Mouse (Mus musculus) kidney, adult 9 months (tissue): Measurements from ENCODE around the gene Ncs1.

ENCODE experiments used
- DNase-seq: peaks from one replicate; pipeline ENCODE4 v3.0.0; 2022

Ncs1 gene

GRCm38 (mm10) chr2:31281138-31281537, 35.5 kb downstream of the Ncs1 start:
- DNase-seq, result no peak

DNA sequence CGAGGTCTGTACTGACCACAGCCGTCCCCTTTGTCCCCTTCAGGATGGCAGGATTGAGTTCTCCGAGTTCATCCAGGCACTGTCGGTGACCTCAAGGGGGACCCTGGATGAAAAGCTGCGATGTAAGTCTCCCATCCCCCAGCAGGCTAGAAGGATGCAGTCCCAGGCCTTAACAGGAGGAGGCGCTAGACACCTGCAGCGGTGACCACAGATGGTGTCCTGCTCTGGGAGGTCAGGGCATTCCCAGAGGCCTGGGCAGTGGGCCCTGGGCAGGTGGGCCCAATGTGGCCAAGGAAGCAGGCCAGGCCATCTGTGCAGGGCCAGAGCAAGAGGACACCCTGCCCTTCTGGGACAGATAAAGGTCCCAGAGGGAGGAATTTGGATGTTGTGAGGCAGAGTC, 36.6 kb downstream of the Ncs1 start:
- no peak for DNase-seq

DNA sequence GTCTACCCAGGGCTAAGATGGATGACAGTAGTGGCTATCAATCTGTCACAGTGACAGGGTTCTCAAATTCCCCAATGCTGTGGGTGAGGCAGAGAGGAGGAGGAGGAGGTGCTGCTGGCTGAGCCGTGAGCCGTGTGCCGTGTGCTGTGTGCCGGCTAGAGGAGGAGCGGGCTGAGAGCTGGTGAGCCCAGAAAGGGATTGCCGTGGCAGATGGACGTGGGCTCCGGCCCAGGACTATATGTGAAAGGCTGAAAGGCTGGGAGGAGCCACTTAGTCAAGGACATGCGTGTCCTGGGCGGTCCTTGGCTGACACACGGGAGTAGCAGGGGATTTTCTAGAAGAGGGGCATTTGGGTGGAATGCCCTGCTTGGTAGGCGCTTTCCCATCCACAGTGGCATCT, 37.3 kb downstream of the Ncs1 start:
- DNase-seq, result no peak

- no peak for DNase-seq
These were observed 38.9 kb downstream of the Ncs1 start for GRCm38 (mm10) chr2:31284531-31284930.

GRCm38 (mm10) chr2:31291421-31291820, 45.8 kb downstream of the Ncs1 start:
- DNase-seq, result peak; percentile 66

GRCm38 (mm10) chr2:31294985-31295384, 49.4 kb downstream of the Ncs1 start:
- DNase-seq, result peak; percentile 79

DNA sequence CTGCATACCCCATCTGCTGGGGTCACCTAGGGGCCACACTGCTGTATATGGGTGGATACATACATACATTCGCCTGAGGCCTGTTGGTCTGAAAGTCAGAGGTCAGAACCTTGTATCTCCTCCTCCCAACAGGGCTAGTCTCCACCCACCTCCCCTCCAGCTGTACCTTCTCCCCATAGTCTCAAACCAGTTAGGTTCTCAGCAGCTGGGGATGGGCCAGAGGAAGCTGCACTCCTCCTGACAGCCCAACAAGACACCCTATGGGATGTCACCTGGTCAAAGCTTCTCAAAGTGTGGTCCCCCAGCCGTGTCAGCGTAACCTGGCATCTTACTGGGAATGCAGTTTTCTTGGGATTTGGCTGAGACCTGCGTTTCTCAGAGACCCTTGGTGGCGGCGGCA, 50.8 kb downstream of the Ncs1 start:
- no peak for DNase-seq

DNA sequence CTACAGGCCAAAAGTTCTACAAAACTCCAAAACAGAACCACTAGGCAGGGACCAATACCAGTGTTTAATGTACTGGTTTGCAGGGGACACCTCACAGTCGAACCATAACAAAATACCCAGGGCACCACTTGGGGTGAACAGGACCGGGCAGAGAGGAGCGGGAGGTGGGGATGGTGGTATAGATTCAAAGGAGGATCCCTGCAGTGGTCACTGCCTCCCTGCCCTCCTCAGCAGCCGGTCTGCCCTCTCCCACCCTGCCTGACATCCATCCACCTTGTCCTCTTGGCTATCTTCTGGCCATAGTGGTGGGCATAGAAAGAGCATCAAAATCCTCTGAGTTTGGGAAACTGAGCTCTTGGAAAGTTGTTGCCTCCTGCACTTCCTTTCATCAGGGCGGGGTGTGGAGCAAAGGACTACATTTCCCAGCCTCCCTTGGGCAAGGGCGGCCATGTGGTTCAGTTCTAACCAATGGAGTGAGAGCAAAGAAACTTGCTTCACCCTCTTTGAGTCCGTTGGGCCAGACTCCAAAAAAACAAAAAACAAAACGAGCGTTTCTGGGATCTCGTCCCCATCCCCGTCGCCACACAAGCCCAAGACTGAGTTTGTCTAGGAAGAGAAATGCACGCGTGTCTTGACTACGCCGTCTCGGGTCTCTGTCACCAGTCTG, 52.1 kb downstream of the Ncs1 start:
- DNase-seq, result peak; percentile 63

DNA sequence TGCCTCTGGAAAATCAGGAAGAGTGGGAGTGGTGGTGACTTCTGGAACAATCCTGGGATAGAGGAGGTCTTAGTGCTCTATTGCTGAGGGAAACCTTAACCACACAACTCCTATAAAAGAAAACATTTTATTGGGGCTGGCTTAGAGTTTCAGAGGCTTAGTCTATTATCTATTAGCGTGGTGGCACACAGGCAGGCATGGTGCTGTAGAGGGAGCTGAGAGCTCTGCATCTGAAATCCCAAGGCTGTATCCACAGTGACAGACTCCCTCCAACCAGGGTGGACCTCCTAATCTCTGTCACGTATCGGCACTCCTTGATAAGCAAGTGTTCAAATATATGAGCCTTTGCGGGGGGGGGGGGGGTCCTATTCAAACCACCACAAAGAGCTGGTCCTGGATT, 53.2 kb downstream of the Ncs1 start:
- DNase-seq, result no peak

GRCm38 (mm10) chr2:31299266-31299665, 53.6 kb downstream of the Ncs1 start:
- DNase-seq, result peak; percentile 47

DNA sequence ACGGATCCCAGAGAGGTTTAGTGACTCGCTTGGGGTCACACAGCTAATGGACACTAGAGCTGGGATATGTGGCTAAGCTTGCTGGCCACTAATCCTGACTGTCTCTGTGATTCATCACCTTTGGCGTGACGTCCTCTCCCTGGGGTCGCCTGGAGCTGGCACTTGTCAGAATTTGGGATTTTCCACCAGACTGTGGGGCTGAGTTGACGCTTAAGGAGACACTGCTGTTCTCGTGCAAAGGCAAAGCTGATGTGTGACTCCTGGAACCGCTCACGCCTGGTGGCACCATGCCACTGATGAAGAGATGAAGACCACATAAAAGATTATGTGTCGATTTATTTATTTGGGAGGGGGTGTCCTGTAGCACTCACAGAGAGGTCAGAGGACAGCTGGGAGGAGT, 54.4 kb downstream of the Ncs1 start:
- no peak for DNase-seq

DNA sequence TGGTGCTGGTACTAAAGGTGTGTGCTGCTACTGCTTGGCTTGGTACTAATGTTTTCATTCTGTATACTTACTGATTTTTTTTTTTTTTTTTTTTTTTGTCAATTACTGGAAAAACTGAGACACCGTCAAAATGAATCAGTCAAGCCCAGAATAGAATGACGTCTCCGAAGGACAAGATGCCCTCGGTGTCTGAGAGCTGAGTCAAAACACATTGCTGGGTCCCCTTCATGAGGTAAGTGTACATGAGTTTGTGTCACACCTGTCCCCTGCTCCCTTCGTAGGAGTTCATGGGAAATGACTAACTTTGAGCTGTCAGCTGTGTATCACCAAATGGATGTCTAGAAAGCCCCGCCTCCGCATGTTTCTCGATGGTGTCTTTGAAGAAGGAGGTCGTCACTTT, 57.6 kb downstream of the Ncs1 start:
- no peak for DNase-seq

DNA sequence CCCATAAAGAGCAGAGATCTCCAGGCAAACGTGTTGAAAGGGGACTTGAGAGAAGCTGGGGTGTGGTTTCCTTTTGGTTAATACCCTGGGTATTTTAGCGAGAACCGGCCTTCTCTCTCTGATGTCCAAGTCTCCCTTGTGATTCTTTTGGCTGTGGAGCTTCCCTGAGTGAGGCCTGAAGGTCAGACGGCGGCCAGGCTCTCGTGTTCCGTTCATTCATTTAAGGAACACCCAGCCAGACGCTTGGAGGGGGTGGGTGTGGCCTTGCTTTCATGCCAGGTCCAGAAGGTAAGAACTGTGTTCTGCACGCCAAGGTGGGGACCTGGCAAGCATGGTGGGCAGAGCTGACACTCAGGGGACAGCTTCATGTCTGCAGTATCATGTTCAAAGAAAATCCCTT, 58.6 kb downstream of the Ncs1 start:
- DNase-seq, result no peak

DNA sequence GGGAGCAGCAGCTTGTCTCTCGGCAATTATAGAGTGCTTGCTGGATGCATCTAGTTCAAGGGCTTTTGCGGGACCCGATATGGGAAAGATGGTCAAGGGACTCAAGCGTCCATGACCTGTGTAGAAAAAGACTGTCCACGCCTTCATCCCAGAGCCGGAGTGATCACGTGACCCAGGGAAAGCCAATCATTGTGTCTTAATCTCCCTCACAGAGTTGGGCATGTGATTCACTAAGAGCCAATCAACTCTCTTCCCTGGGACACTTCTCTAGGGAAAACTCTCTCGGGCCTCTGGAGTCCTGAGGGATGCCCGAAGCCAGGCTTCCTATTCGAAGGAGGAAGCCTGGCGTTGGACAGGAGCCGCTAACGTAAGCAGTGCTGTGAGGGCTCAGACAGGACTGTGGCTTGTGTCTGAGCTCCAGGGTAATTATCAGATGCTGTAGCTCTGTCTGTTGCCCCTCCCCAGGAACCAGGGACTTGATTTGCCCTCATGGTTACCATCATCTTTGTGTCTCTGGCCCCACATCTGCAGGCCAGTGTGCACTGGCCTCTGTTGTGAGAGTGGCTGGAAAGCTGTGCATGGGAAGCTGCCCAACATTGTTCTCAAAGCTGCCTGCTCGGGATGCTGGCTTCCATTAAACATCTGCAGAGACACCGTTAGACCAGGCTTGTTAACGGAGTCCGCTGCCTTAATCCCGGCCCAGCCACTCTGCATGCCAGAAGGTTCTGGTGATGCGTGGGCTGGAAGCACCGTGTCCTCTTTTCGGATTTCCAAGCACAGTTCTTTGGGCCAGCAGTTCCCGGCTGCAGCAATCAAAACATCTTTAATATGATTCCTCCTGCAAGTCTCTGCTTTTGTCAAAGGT, 59.4 kb downstream of the Ncs1 start:
- no peak for DNase-seq

DNA sequence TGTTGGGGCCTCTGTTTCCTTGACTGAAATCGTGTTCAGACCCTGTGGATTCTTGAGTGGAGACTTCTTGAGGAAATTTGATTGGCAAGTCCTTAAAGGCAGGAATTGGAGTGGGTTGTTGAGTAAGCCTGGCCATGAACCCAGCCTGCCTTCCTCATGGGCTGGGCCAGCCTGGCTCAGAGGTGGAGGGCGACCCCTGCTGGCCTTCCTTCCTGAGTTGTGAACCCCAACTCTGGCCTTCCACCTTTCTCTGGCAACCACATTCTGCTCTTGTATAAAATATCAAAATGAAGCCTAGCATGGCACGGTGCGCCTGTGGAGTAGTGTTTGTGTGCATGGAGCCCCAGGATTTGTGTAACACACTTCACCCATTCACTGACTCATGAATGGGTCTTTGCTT, 60.1 kb downstream of the Ncs1 start:
- peak; percentile 28 for DNase-seq

DNA sequence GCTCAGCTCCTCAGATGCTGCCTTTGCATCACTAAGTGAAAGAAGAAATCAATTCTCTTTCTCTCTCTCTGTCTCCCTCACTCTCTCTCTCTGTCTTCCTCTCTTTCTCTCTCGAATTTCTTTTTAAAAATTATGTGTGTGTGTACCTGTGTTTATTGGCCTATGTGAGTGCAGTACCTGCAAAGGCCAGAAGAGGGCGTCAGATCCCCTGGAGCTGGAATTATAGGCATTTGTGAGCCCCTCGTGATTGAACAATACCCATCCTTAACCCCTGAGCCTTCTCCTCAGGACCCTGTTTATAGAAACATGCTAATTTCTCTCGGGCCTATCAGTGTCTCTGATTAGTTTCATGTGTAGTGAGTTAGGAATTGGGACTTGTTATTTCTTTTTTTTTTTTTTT, 62.6 kb downstream of the Ncs1 start:
- DNase-seq, result no peak

GRCm38 (mm10) chr2:31309549-31309948, 63.9 kb downstream of the Ncs1 start:
- no peak for DNase-seq

DNA sequence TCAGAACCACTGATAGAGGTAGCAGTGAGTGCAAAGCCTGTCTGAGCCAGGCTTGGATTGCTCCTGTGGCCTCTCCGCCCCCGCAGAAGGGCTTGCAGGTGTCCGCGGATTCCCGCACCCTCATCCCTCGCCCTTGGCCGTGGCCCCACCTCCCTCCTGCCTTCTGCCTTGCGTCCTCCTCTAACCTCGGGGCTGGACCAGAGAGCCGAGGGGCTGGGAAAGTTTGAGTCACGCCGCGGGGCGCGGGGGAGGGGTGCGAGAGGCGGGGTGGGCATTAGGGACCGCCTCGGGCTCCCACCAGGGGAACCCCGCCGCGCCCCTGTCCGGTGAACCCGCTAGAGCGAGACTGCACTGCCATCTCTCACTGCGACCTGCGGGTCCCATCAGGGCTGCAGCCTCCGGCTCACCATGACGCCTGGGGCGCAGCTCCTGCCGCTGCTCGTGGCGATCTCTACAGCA, 68.4 kb downstream of the Ncs1 start, which contains the start of gene Hmcn2:
Gene Hmcn2, plus strand, starts transcription at position 409 of the 459 bp plus-strand sequence.
- DNase-seq, result no peak

GRCm38 (mm10) chr2:31318162-31318561, 72.5 kb downstream of the Ncs1 start:
- DNase-seq, result no peak

DNA sequence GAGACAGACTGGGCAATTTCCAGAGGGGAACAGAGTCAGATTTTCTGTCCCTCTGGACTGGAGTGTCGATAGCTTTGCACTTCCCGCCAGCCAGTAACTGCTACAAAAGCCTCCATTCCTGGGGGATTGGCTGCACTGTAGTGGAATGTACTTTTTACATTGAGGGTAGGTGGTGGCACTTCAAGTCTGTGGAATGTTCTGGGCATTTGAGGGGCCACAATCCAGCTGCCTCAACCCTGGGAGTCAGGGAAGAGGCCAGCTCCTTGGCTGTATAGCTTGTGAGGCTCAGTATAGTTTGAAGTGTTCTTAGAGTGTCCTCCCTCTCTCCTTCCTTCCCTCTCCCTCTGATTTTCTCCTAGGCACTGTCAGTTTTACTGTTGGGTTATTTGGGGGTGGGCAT, 73.6 kb downstream of the Ncs1 start:
- DNase-seq, result no peak

DNA sequence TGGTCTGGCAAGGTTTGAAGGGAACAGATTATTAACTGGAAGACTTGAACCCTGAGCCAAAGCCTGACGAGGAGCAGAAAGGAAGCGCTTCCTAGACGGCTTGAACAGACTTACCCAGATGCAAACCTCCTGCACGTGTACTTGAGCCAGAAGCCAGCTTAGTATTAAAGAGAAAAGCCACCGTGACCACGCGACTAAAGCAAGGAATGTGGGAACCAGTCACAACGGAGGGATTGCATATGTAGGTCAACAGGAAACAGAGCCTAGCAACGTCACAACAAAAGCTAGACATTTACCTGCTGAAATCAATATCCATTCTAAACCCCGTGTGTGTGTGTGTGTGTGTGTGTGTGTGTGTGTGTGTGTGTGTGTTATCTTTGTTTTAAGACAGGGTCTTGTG, 81.6 kb downstream of the Ncs1 start:
- DNase-seq, result no peak

GRCm38 (mm10) chr2:31337706-31338330, 92.2 kb downstream of the Ncs1 start:
- no peak for DNase-seq

- peak; percentile 41 for DNase-seq
These were observed 94.2 kb downstream of the Ncs1 start for GRCm38 (mm10) chr2:31339826-31340225.
